Mouse (Mus musculus) Patski (cell line): ENCODE measurements at regions not wholly inside any gene's neighbourhood (a gene's known extent, or its start where the extent isn't known, plus 50 kb on each side); places are given as distances from the start of the nearest gene placed in this dataset.
A peak's percentile ranks its signal among the peaks of the same experiment; 100 is the strongest.

Experiments used
- ATAC-seq: fragments of 100-300 bp; one replicate; pipeline ENCODE4 v1.8.0; 2021
- CTCF ChIA-PET: fragments of 350-600 bp; sonication (Branson Sonifier 250); formaldehyde crosslinking; loops from one replicate; lab custom pipeline; 2022; ENCODE audit warnings: inconsistent platforms; lab: Charles Lee
- POLR2A ChIA-PET: fragments of 350-600 bp; sonication (Branson Sonifier 250); formaldehyde crosslinking; loops from one replicate; lab custom pipeline; 2022; ENCODE audit warnings: antibody characterized with exemption, inconsistent platforms; lab: Charles Lee
- DNase-seq: peaks from one replicate; pipeline ENCODE4 v3.0.0-alpha.2; 2011; ENCODE audit warnings: low read depth, low spot score
- H3K27me3 ChIP-seq: fragments of 371-371 bp; one replicate; pipeline ENCODE4 v1.5.1; 2021
- CTCF ChIP-seq: fragments of 100-300 bp; IDR thresholded peaks from one replicate; pipeline ENCODE4 v1.5.1; 2021
- in situ Hi-C: fragments of 300-500 bp; cut with MboI; formaldehyde crosslinking; loops from 3 replicates; pipeline ENCODE4 v1.11.1; 2018; ENCODE audit warnings: low pct_unique_long_range_greater_than_20kb, mixed read lengths

DNA sequence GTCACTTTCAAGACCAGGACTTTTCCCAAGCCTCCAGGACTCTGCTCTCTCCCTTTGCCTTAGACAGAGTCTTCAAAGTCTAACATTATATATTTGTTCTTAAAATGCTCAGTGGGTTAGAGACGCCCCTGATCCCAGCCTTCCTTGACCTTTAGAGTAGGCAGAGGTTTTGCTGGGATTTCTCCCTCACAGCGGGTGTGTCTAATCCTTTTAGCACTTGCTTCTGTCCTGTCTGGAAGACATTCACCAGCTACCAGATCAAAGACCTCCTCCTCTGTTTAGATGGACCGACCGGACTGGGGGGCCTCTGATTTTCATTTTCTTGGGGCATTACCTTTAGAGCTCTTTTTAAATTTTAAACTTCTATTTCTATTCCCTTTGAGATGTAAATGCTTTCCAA, 130.7 kb downstream of the Atxn7l3b start:
- ChIA-PET POLR2A (no interaction called here), CTCF (no interaction called here)
- no peak for ATAC-seq
- in situ Hi-C loops: loop anchor here (10.0 kb wide), 1 partner anchor 583 kb away; no protein-coding TSS in a partner anchor
- DNase-seq: no peak
- TF ChIP-seq CTCF: no peak
- H3K27me3 ChIP-seq: no peaks in the 10 kb centered on the region

DNA sequence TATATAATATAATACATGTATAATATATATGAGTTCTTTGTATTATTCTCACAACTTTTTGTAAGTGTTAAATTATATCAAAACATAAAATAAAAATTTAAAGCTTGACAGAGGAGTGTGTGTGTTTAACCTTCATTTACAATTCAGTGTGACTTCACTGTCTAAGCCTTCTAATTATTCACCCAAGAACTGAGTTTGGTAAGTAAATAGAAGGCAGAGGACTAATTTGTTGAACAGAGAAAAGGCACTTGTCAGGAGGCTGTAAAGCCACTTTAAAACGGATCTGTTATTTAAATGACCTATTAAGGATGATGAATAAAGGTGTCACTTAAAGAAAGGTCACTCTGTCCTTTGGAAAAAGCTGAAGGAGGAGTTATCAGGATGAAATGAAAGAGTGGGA, 132.9 kb downstream of the Atxn7l3b start:
- ChIA-PET POLR2A (no interaction called here), CTCF (interaction anchor here (0.9 to 1.2 kb wide), 2 partner anchors 8 to 10 kb away, joined by 3 read pairs; no protein-coding TSS in a partner anchor)
- H3K27me3 ChIP-seq: no peaks in the 10 kb centered on the region
- DNase-seq (no peak), ATAC-seq (no peak)
- TF ChIP-seq CTCF: no peak
- in situ Hi-C loops: loop anchor here (10.0 kb wide), 1 partner anchor 581 kb away; no protein-coding TSS in a partner anchor

DNA sequence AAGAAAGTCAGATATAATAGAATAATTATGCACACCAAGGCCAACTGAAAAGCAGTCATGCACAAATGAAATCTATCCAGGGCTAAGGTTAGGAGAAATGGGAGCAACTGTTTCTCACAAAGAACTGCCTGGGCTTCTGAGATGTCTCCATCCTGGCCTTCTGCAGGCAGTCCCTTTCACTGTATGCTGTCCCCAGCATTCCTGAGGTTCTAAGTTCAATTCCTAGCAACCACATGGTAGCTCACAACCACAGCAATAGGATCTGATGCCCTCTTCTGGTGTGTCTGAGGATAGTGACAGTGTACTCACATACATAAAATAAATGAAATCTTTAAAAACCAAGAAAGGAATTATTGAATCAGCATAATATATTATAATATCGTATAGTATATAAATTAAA, 133.3 kb downstream of the Atxn7l3b start:
- no peaks in the 10 kb centered on the region for H3K27me3 ChIP-seq
- no peak for DNase-seq
- ChIA-PET POLR2A (no interaction called here), CTCF (interaction anchor here (0.9 to 1.2 kb wide), 2 partner anchors 9 kb away, joined by 3 read pairs; no protein-coding TSS in a partner anchor)
- no peak for ATAC-seq
- in situ Hi-C loops: loop anchor here (10.0 kb wide), 1 partner anchor 581 kb away; no protein-coding TSS in a partner anchor
- peak; percentile 23 for TF ChIP-seq CTCF

DNA sequence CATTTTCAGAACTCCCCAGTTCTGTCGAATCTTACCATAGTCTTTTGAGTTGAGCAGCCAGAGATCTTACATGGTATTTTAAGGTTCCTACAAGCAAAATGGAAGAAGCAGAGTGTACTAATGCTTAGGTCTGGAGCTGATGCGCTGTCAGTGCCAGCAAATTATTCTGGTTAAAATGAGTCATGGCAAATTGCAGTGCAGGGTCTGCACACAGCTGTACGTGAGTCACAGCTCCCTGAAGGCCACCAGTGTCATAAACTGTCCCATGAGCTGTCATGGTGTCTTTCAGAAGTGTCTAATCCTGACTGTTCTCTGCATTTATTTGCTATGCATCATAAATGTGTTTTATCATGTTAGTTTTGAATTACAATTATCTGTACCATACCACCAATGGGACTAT, 140.6 kb downstream of the Atxn7l3b start:
- H3K27me3 ChIP-seq: no peaks in the 10 kb centered on the region
- TF ChIP-seq CTCF: no peak
- DNase-seq (no peak), ATAC-seq (no peak)
- POLR2A ChIA-PET: no interaction called here
- in situ Hi-C loops: no loop called here
- CTCF ChIA-PET: interaction anchor here (1.8 kb wide), 1 partner anchor 12 kb away, joined by 5 read pairs; no protein-coding TSS in a partner anchor

DNA sequence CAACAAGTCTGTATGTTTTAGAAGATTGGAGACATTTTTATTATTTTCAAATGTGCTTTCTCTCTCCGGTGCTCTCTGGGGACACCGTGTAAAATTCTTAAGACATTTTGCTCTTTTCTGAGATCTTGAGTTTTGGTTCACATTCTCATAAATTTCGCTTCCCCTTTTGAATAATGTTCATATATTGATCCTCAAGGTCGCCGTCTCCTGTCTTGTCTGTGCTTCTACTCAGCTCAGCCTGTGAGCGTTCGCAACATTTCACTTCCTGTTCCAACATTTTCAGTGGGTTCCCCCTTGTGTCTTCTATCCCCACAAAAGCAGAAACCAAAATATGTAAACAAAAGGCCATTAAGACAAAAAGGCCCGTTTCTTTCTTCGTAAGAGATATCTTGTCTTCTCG, 154.5 kb downstream of the Atxn7l3b start:
- no peak for DNase-seq
- TF ChIP-seq CTCF: no peak
- no peak for ATAC-seq
- H3K27me3 ChIP-seq: peaks cover 26% of the 10 kb centered on the region
- ChIA-PET CTCF (no interaction called here), POLR2A (no interaction called here)
- in situ Hi-C loops: no loop called here

DNA sequence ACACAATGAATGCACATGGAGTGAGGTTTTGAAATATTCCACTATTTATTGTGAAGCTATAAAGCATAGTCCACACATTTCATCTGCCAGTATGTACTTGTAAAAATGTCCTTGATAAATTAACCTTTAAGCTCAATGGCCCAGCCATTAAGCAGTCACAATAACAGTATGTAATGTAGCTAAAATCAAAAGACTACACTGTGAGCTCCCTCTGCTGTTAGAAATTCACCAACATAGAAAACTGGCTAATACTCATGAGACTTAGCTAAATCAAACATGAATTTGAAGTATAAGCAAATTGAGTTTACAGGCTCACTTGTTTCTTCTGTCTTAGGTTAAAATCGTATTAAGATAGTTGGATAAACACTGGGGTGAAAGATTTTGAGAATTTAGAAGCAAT, 182.1 kb downstream of the Atxn7l3b start:
- ATAC-seq (no peak), DNase-seq (no peak)
- in situ Hi-C loops: loop anchor here (10.0 kb wide), 1 partner anchor 542 kb away; no protein-coding TSS in a partner anchor
- H3K27me3 ChIP-seq: peaks cover 4% of the 10 kb centered on the region
- TF ChIP-seq CTCF: peak; percentile 44
- POLR2A ChIA-PET: no interaction called here
- CTCF ChIA-PET: interaction anchor here (0.7 to 1.4 kb wide), 5 partner anchors 11 to 543 kb away, joined by 3 to 10 read pairs (median 4); no protein-coding TSS in a partner anchor

DNA sequence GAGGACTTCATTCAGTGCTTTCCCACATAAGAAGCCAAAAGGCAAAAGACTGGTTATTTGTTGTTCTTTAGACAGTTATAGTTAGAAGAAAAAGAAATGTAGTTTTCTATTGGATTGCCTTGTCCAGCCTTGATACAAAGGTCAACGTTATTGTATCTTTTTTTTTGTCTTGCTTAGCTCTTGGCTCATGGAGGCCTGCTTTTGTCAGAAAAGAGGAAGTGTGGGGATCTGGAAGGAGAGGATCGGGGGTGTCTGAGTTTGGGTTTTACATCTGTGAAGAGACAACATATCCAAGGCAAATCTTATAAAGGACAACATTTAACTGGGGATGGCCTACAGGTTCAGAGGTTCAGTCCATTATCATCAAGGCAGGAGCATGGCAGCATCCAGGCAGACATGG, 185.3 kb downstream of the Atxn7l3b start:
- ChIA-PET POLR2A (no interaction called here), CTCF (no interaction called here)
- peaks cover 9% of the 10 kb centered on the region for H3K27me3 ChIP-seq
- DNase-seq: no peak
- ATAC-seq: no peak
- no peak for TF ChIP-seq CTCF
- in situ Hi-C loops: loop anchor here (10.0 kb wide), 1 partner anchor 539 kb away; no protein-coding TSS in a partner anchor

DNA sequence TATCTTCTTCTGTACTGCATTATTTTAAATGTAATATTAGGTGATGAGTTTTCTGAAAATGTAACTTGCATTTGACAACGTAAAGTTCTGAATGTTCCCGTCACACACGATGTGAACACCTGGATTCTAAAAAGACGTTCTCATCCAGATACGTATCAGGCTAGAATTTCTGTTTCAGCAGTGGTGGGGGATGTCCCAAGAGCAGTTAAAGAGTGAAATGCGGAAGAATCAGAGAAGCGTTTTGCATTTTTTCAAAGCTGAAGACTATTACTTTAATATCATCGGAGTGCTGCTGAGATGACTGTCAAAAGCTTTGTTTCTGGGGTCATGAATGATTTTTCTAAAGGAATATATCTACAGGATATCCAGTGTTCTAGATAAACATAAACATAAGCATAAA, 186.7 kb downstream of the Atxn7l3b start:
- in situ Hi-C loops: loop anchor here (10.0 kb wide), 1 partner anchor 537 kb away; no protein-coding TSS in a partner anchor
- no peak for TF ChIP-seq CTCF
- ATAC-seq (no peak), DNase-seq (no peak)
- CTCF ChIA-PET: no interaction called here
- H3K27me3 ChIP-seq: peaks cover 5% of the 10 kb centered on the region
- POLR2A ChIA-PET: no interaction called here
